Mouse (Mus musculus) megakaryocyte, embryonic 14.5 days (primary cell): ENCODE measurements around the gene Olfr572.

Experiments used
- FLI1 ChIP-seq: IDR thresholded peaks from 2 replicates; pipeline ENCODE4 v1.6.1; 2012; ENCODE audit warnings: low read length, inconsistent platforms, mixed read lengths
- GATA1 ChIP-seq: IDR thresholded peaks from 3 replicates; pipeline ENCODE4 v1.6.1; 2012; ENCODE audit warnings: mixed read lengths, low read length, inconsistent platforms, borderline replicate concordance

- TF ChIP-seq GATA1 (no peak), FLI1 (no peak)
Measured at GRCm38 (mm10) chr7:102950732-102951131, 26.5 kb downstream of the Olfr572 start.
